Mouse (Mus musculus): ENCODE data around the gene Shc4.

Shc4 gene

DNA sequence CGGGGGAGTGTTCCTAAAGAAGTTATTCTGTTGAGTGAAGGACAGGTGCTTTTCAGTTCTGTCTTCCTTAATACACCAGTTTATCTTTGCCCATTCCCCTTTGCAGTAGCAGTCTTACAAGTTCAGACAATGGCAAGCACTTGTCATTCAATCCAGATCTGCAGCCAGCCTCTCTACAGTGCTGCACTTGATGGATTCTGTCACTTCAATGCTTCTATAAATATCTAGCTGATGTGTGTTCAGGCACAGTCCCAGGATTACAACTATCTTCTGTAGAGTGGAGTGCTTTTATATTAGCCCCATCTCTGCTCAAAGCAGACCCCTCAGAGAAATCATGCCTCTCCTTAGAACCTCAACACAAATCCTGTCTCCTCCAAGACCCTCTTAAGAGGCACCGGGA lies 93.9 kb downstream of the Shc4 start:
- DNase-seq (ENCODE audit: extremely low spot score) = no peak

GRCm38 (mm10) chr2:125628487-125628886 lies 95.5 kb downstream of the Shc4 start:
- no peak for DNase-seq (ENCODE audit: extremely low spot score)

GRCm38 (mm10) chr2:125626536-125626935 lies 97.4 kb downstream of the Shc4 start:
- DNase-seq (ENCODE audit: extremely low spot score) = no peak

- peak; percentile 98 for DNase-seq (ENCODE audit: extremely low spot score)
Observed at GRCm38 (mm10) chr2:125624837-125625351, 99.1 kb downstream of the Shc4 start, which contains the start of gene Cep152. Gene Cep152, minus strand, starts transcription at chr2:125625113.

DNA sequence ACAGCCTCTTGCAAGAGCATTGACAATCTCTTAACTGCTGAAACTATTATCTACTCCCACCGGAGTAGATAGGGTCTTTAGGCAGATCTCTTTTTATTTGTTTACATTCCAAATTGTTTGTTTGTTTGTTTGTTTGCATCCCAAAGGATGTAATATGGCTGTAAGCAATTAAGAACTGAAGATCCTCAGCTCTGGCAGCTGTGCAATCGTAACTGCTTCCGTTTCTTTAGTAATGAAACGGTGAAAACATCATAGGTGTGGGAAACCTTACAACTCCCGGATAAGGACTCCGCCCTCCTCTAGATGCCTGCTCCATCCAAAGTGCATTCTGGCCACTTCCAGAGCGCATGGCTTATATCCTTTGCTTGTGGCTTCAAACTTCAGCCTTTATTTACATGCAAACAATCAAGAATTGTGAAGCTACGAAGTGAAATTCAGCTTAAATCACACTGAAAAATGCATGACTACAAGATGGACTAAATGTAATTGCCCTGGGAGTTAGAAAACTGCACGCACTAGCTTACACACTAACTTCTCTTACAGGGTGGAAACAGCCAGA lies 99.7 kb downstream of the Shc4 start:
- DNase-seq (ENCODE audit: extremely low spot score) = no peak

- no peak for DNase-seq (ENCODE audit: extremely low spot score)
Observed at GRCm38 (mm10) chr2:125623211-125623610, 100.7 kb downstream of the Shc4 start.

GRCm38 (mm10) chr2:125620213-125620907 lies 103.6 kb downstream of the Shc4 start:
- peak; percentile 48 for DNase-seq (ENCODE audit: extremely low spot score)

- DNase-seq (ENCODE audit: extremely low spot score) = no peak
Observed at GRCm38 (mm10) chr2:125615858-125616424, 108.0 kb downstream of the Shc4 start.

- no peak for DNase-seq (ENCODE audit: extremely low spot score)
Observed at GRCm38 (mm10) chr2:125615440-125615839, 108.5 kb downstream of the Shc4 start.

DNA sequence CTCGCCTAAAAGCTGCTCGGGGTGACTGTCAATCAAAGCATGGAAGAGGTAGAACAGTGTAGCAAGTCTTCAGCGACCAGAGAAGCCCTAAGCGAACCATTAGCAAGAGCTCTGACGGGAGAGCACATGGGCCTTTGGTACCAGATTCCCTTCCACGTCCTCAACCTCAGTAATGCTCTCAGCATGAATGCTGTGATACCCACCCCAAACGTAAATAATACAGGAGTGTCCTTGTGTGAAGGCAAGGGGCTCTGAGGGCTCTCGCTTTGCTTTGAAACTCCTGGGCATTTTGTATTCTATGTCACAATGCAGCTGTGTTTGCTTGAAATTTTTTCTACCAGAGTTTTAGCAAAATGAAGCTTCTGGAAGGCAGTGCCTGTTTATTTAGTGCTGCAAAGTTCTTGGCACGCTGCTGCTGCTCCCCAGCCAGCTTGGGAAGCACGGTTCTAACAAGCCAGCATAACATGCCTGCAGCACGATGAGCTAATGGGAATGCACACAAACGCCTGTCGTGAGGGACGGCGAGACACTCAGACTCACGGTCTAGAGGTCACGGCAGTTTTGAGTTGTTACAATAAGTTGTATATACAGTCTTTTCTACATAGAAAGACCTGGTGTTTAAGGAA lies 117.6 kb downstream of the Shc4 start:
- no peak for DNase-seq (ENCODE audit: extremely low spot score)

- DNase-seq (ENCODE audit: extremely low spot score) = no peak
Observed at GRCm38 (mm10) chr2:125604646-125605045, 119.3 kb downstream of the Shc4 start.

DNA sequence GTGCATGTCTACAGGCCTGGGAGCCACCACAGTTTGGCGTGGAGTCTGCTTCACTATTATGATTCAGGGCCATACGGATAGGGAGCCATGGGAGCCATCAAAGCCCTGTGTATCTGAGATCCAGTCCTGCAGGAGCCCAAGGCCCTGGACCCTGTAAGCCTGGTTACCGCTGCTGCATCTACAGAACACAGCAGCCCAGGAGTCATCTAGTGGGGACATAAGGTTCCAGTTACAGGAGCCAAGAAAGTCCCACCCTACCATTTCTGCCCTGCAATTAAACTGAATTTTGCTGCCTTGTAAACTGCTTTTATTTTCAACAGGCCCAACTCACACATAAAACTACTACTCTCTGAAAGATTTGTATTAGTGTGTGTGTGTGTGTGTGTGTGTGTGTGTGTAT lies 121.0 kb downstream of the Shc4 start:
- no peak for DNase-seq (ENCODE audit: extremely low spot score)

- no peak for DNase-seq (ENCODE audit: extremely low spot score)
Observed at GRCm38 (mm10) chr2:125598958-125599357, 125.0 kb downstream of the Shc4 start.

DNA sequence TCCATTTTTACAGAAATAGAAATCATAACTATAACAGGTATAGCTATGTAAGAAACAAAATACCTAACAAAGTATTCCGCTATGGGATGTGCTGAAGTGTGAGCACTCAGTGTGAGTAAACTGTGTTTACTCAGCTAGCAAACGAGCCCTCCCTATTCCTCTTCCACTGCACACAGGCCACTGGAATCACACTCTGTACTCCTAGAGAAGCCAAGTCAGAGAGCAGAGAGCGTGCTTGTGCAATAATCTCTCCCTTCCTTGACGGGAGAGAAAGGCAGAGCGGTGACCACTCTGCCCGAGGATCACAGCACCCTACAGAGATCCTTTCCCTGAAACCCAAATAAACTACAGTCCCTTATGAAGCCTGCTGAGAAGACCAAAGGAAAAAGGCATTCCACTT lies 125.7 kb downstream of the Shc4 start:
- no peak for DNase-seq (ENCODE audit: extremely low spot score)

DNA sequence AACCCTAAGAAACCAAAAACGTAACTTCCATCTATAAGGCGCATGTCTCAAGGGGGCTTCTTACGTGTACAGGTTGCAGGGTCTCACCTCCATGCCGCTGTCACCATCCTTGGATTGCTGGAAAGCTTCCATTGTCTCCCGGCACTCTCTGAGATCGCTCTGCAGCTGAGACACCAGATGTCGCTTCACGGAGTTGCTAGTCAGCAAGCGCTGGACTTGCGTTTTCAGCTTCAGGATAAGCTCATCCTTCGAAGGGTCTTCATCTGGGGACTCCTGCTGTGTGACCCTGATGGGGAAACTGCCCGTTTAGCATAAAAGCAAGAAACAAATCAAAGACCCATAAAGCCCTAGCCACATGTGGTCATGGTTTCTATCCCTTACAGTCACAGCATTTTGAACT lies 129.2 kb downstream of the Shc4 start:
- DNase-seq (ENCODE audit: extremely low spot score) = no peak

- DNase-seq (ENCODE audit: extremely low spot score) = no peak
Observed at GRCm38 (mm10) chr2:125594072-125594471, 129.9 kb downstream of the Shc4 start.

DNA sequence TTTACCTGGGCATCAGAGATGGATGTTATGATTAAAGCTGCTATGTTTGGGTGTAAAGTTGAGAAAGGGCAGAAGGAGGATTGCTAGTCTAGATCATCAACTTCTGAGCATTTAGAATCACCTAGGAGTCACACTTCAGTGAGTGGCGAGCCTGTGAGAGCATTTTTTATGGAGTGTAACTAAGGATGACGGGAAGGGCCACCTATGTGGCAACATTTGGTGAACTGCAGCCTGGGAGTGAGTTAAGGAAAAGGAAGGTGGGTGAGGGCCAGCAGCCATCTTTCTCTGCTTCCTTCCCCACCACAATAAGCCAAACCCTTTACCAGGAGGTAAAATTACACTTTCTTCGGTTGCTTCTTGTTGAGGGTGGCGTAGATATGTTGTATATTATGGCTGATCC lies 132.1 kb downstream of the Shc4 start:
- no peak for DNase-seq (ENCODE audit: extremely low spot score)

DNA sequence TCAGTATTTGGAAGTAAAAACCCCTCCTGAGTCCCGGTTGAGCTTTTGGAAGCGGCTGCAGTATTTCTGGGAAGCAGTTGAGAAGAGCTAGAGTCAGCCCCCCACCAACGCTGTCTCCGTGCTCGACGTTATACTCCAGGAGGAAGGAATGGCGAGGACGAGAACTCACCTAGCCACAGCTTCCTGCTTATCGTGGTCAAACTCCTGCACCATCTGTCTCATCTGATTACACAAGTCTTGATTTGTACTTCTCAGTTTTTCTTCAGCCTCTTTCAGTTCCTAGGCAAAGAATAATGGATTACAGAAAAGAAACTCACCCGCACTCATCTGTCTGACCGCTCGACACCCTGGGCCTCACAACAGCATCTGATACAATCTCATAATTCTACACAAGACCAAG lies 134.7 kb downstream of the Shc4 start:
- DNase-seq (ENCODE audit: extremely low spot score) = no peak

- no peak for DNase-seq (ENCODE audit: extremely low spot score)
Observed at GRCm38 (mm10) chr2:125581081-125581480, 142.9 kb downstream of the Shc4 start.

DNA sequence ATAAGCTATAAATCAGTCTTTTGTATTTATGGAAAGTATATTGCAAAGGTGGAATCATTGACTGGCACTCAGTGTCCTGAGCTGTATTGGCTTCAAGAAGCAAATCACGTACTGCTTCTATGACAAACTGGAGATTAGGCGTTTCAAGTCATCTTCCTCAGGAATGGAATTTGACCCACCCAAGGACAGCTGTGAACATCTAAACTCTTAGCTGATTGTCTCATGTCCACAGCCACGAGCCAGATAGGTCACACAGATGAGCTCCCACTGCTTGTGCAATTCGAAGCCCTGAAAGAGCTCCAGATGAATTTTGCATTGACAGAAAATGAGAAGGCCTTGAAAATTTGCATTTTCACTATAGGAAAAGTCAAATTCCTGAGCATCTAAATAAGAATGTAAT lies 146.3 kb downstream of the Shc4 start:
- DNase-seq (ENCODE audit: extremely low spot score) = no peak
